Mouse (Mus musculus): ENCODE measurements around the gene 4921524J17Rik. TPM values are rescaled to one million over a fixed set of nuclear protein-coding genes. Genes with fewer than 3 reads are reported as not detected.

Gene 4921524J17Rik
- polyA plus RNA-seq, 1 experiment from 2014 or later = 41.4 TPM

DNA sequence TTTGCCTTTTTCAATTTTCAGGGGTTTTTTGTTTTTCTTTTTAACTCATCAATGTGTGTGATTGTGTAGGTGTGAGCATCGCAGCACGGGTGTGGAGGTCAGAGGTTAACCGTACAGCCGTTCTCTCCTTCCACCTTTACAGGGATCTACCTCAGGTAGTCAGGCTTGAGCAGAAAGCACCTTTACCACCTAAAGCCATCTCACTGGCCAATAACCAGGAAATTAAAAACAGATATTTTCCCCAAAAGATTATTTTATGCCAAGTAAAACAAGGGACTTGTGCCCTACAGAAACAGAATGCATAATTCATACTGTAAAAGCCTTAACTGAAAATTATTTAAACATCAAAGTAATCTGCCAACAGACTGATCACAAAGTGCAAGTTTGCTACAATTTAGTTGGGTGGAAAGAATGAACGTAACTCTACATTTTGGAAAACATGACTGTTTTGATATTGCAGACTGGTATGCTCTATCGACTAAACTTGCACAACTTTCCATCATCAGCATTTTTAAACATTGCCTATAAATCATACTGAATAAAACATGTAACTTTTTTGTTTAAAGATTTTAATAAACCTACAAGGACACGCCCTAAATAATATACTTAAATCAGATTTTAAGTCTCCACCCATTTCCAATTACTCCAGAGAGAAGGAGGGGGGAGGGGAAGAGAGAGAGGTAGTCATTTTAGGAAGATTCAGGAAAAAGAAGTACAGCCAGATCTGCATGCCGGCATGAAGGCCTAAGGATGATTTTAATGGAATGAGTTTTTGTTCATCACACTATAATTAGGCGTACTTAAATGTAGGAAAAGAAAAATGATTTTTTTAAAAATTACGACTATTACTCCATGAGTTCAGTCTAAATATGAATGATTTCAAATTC lies 1.1 kb downstream of the 4921524J17Rik start:
- DNase-seq (ENCODE audit: low spot score) (no peak), ATAC-seq (ENCODE audit: insufficient read depth, low FRiP score, low TSS enrichment) (no peak)
- H3K4me1 ChIP-seq (ENCODE audit: control insufficient read depth, insufficient read depth, low read length) = peaks cover 16% of the 10 kb centered on the region
- peak overlapping the region; percentile 44 for H3K4me2 ChIP-seq (ENCODE audit: low read depth)
- H3K27ac ChIP-seq (ENCODE audit: low read depth, low read length) = no peak overlapping the region; the same call in 1 of the 2 replicates
- 19% methylated on average over 10 of the region's 10 CpGs for WGBS
- no peaks in the 10 kb centered on the region for H3K36me3 ChIP-seq (ENCODE audit: control insufficient read depth, insufficient read depth, low read length)
- H3K9me3 ChIP-seq (ENCODE audit: control insufficient read depth, low read length) = no peaks in the 10 kb centered on the region
- H3K27me3 ChIP-seq (ENCODE audit: control insufficient read depth, insufficient read depth, low read length) = no peaks in the 10 kb centered on the region
- peak overlapping the region; percentile 90 for H3K9ac ChIP-seq (ENCODE audit: low read length)
- peak overlapping the region; percentile 82 for H3K4me3 ChIP-seq (ENCODE audit: low read depth, low read length)

- peak overlapping the region; percentile 44; the same call in 1 of the 2 replicates for H3K4me2 ChIP-seq (ENCODE audit: low read depth)
- WGBS = 36% methylated on average over 3 of the region's 3 CpGs
- H3K36me3 ChIP-seq (ENCODE audit: control insufficient read depth, insufficient read depth, low read length) = no peaks in the 10 kb centered on the region
- H3K9ac ChIP-seq (ENCODE audit: low read length) = no peak overlapping the region
- no peaks in the 10 kb centered on the region for H3K9me3 ChIP-seq (ENCODE audit: control insufficient read depth, low read length)
- ATAC-seq (ENCODE audit: insufficient read depth, low FRiP score, low TSS enrichment) = no peak
- H3K27ac ChIP-seq (ENCODE audit: low read depth, low read length) = no peak overlapping the region
- peak; percentile 35 for DNase-seq (ENCODE audit: low spot score)
- peak overlapping the region; percentile 82; the same call in 1 of the 2 replicates for H3K4me3 ChIP-seq (ENCODE audit: low read depth, low read length)
- H3K27me3 ChIP-seq (ENCODE audit: control insufficient read depth, insufficient read depth, low read length) = no peaks in the 10 kb centered on the region
- peaks cover 16% of the 10 kb centered on the region for H3K4me1 ChIP-seq (ENCODE audit: control insufficient read depth, insufficient read depth, low read length)
Measured at GRCm38 (mm10) chr8:85430801-85431200, 1.8 kb downstream of the 4921524J17Rik start.

DNA sequence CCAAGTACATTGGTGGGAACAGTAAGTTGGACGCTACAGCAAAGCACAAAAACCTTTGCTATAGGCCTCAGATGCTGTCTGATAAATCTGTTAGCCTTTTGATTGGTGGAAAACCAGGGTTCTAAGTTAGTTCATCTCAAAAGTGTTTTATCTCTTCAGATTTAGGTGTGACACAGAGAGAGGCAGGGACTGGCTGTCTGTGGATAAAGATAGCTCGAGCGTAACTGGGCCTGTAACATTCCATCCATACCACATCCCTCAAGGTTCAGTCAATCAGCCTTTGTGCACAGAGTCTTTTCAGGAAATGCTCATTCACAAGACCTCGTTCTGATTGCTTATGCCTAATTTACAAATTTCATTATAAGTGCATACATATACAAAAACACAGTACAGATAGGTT lies 3.4 kb downstream of the 4921524J17Rik start:
- no peaks in the 10 kb centered on the region for H3K9me3 ChIP-seq (ENCODE audit: control insufficient read depth, low read length)
- H3K27me3 ChIP-seq (ENCODE audit: control insufficient read depth, insufficient read depth, low read length) = no peaks in the 10 kb centered on the region
- DNase-seq (ENCODE audit: low spot score) (no peak), ATAC-seq (ENCODE audit: insufficient read depth, low FRiP score, low TSS enrichment) (no peak)
- no peak overlapping the region for H3K27ac ChIP-seq (ENCODE audit: low read depth, low read length)
- WGBS = 24% methylated on average over 4 of the region's 4 CpGs
- no peak overlapping the region for H3K9ac ChIP-seq (ENCODE audit: low read length)
- H3K36me3 ChIP-seq (ENCODE audit: control insufficient read depth, insufficient read depth, low read length) = no peaks in the 10 kb centered on the region
- no peak overlapping the region for H3K4me2 ChIP-seq (ENCODE audit: low read depth)
- H3K4me3 ChIP-seq (ENCODE audit: low read depth, low read length) = no peak overlapping the region
- H3K4me1 ChIP-seq (ENCODE audit: control insufficient read depth, insufficient read depth, low read length) = peaks cover 16% of the 10 kb centered on the region

DNA sequence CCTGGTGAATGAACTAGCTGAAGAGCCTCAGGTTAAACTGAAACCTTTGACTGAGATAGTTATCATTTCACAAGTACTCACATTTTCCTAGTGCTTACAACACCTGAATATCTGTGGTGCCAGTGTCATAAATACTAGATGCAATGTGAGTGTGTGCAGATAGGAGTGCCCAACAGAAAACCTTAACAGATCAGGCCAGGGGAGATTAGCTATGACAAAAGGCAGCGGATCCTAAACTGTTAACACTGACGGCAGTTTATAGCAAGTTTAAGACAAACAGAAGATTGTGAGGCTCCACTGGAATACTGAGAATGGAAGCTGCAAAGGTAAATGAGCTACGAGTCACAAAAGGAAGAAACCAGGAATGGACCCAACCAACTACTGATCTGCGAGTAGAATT lies 5.6 kb downstream of the 4921524J17Rik start:
- Histone ChIP-seq H3K36me3 (ENCODE audit: control insufficient read depth, insufficient read depth, low read length) (no peaks in the 10 kb centered on the region), H3K9ac (ENCODE audit: low read length) (no peak overlapping the region), H3K4me2 (ENCODE audit: low read depth) (no peak overlapping the region), H3K27me3 (ENCODE audit: control insufficient read depth, insufficient read depth, low read length) (no peaks in the 10 kb centered on the region), H3K9me3 (ENCODE audit: control insufficient read depth, low read length) (no peaks in the 10 kb centered on the region), H3K4me3 (ENCODE audit: low read depth, low read length) (no peak overlapping the region), H3K4me1 (ENCODE audit: control insufficient read depth, insufficient read depth, low read length) (peaks cover 16% of the 10 kb centered on the region), H3K27ac (ENCODE audit: low read depth, low read length) (no peak overlapping the region)
- DNase-seq (ENCODE audit: low spot score) = no peak
- ATAC-seq (ENCODE audit: insufficient read depth, low FRiP score, low TSS enrichment) = no peak
- WGBS = 79% methylated on average over 4 of the region's 4 CpGs

GRCm38 (mm10) chr8:85421329-85421728 lies 11.3 kb downstream of the 4921524J17Rik start:
- WGBS = 89% methylated on average over 1 of the region's 1 CpGs
- Histone ChIP-seq H3K4me2 (ENCODE audit: low read depth) (no peak overlapping the region), H3K9me3 (ENCODE audit: control insufficient read depth, low read length) (no peaks in the 10 kb centered on the region), H3K36me3 (ENCODE audit: control insufficient read depth, insufficient read depth, low read length) (no peaks in the 10 kb centered on the region), H3K27ac (ENCODE audit: low read depth, low read length) (no peak overlapping the region), H3K4me3 (ENCODE audit: low read depth, low read length) (no peak overlapping the region), H3K9ac (ENCODE audit: low read length) (no peak overlapping the region), H3K27me3 (ENCODE audit: control insufficient read depth, insufficient read depth, low read length) (no peaks in the 10 kb centered on the region), H3K4me1 (ENCODE audit: control insufficient read depth, insufficient read depth, low read length) (no peaks in the 10 kb centered on the region)
- no peak for DNase-seq (ENCODE audit: low spot score)
- ATAC-seq (ENCODE audit: insufficient read depth, low FRiP score, low TSS enrichment) = no peak

GRCm38 (mm10) chr8:85408526-85408925 lies 24.1 kb downstream of the 4921524J17Rik start:
- DNase-seq (ENCODE audit: low spot score) (no peak), ATAC-seq (ENCODE audit: insufficient read depth, low FRiP score, low TSS enrichment) (no peak)
- H3K36me3 ChIP-seq (ENCODE audit: control insufficient read depth, insufficient read depth, low read length) = no peaks in the 10 kb centered on the region
- no peak overlapping the region for H3K9ac ChIP-seq (ENCODE audit: low read length)
- H3K4me1 ChIP-seq (ENCODE audit: control insufficient read depth, insufficient read depth, low read length) = no peaks in the 10 kb centered on the region
- no peaks in the 10 kb centered on the region for H3K9me3 ChIP-seq (ENCODE audit: control insufficient read depth, low read length)
- H3K27me3 ChIP-seq (ENCODE audit: control insufficient read depth, insufficient read depth, low read length) = no peaks in the 10 kb centered on the region
- 78% methylated on average over 3 of the region's 3 CpGs for WGBS
- H3K27ac ChIP-seq (ENCODE audit: low read depth, low read length) = no peak overlapping the region
- no peak overlapping the region for H3K4me2 ChIP-seq (ENCODE audit: low read depth)
- no peak overlapping the region for H3K4me3 ChIP-seq (ENCODE audit: low read depth, low read length)

GRCm38 (mm10) chr8:85408053-85408505 lies 24.6 kb downstream of the 4921524J17Rik start:
- no peak overlapping the region for H3K4me3 ChIP-seq (ENCODE audit: low read depth, low read length)

GRCm38 (mm10) chr8:85405961-85406360 lies 26.7 kb downstream of the 4921524J17Rik start:
- Histone ChIP-seq H3K27me3 (ENCODE audit: control insufficient read depth, insufficient read depth, low read length) (no peaks in the 10 kb centered on the region), H3K27ac (ENCODE audit: low read depth, low read length) (no peak overlapping the region), H3K4me2 (ENCODE audit: low read depth) (no peak overlapping the region), H3K4me3 (ENCODE audit: low read depth, low read length) (no peak overlapping the region), H3K9me3 (ENCODE audit: control insufficient read depth, low read length) (no peaks in the 10 kb centered on the region), H3K36me3 (ENCODE audit: control insufficient read depth, insufficient read depth, low read length) (no peaks in the 10 kb centered on the region), H3K9ac (ENCODE audit: low read length) (no peak overlapping the region), H3K4me1 (ENCODE audit: control insufficient read depth, insufficient read depth, low read length) (no peaks in the 10 kb centered on the region)
- no peak for ATAC-seq (ENCODE audit: insufficient read depth, low FRiP score, low TSS enrichment)
- DNase-seq (ENCODE audit: low spot score) = no peak
- WGBS = 61% methylated on average over 10 of the region's 10 CpGs

More at GRCm38 (mm10) chr8:85408053-85408505, 24.6 kb downstream of the 4921524J17Rik start:
- Histone ChIP-seq H3K27me3 (ENCODE audit: control insufficient read depth, insufficient read depth, low read length) (no peaks in the 10 kb centered on the region), H3K4me2 (ENCODE audit: low read depth) (no peak overlapping the region), H3K4me1 (ENCODE audit: control insufficient read depth, insufficient read depth, low read length) (no peaks in the 10 kb centered on the region), H3K36me3 (ENCODE audit: control insufficient read depth, insufficient read depth, low read length) (no peaks in the 10 kb centered on the region), H3K27ac (ENCODE audit: low read depth, low read length) (no peak overlapping the region), H3K9ac (ENCODE audit: low read length) (no peak overlapping the region), H3K9me3 (ENCODE audit: control insufficient read depth, low read length) (no peaks in the 10 kb centered on the region)
- peak; percentile 21 for DNase-seq (ENCODE audit: low spot score)
- ATAC-seq (ENCODE audit: insufficient read depth, low FRiP score, low TSS enrichment) = no peak
- 68% methylated on average over 7 of the region's 7 CpGs for WGBS

DNA sequence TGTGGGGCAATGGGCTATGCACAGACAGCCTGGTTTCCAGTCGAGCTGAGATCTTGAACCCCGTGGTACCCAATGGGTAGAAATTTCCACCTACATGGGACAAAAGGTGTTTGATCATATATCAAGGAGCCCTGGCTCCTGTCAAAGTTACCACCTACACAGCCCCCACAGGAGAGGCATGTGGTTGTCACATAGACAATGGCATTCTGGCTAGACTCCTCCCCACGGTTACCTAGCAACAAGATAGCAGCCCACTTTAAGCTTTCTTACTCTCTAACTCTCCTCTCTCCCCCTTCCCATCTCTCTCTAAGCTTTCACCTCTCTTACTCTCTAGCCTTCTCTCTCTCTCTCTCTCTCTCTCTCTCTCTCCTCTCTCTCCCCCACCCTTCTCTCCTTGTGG lies 27.2 kb downstream of the 4921524J17Rik start:
- no peaks in the 10 kb centered on the region for H3K9me3 ChIP-seq (ENCODE audit: control insufficient read depth, low read length)
- no peak for DNase-seq (ENCODE audit: low spot score)
- H3K36me3 ChIP-seq (ENCODE audit: control insufficient read depth, insufficient read depth, low read length) = no peaks in the 10 kb centered on the region
- 47% methylated on average over 3 of the region's 3 CpGs for WGBS
- ATAC-seq (ENCODE audit: insufficient read depth, low FRiP score, low TSS enrichment) = no peak
- no peaks in the 10 kb centered on the region for H3K27me3 ChIP-seq (ENCODE audit: control insufficient read depth, insufficient read depth, low read length)
- no peak overlapping the region for H3K27ac ChIP-seq (ENCODE audit: low read depth, low read length)
- no peaks in the 10 kb centered on the region for H3K4me1 ChIP-seq (ENCODE audit: control insufficient read depth, insufficient read depth, low read length)
- no peak overlapping the region for H3K9ac ChIP-seq (ENCODE audit: low read length)
- H3K4me3 ChIP-seq (ENCODE audit: low read depth, low read length) = no peak overlapping the region
- H3K4me2 ChIP-seq (ENCODE audit: low read depth) = no peak overlapping the region
